Mouse (Mus musculus): ENCODE results near the gene Cd9. TPM values are rescaled to one million over a fixed set of nuclear protein-coding genes. Genes with fewer than 3 reads are reported as not detected.

The Cd9 gene
- polyA plus RNA-seq, 1 experiment from 2014 or later: 137 TPM

GRCm38 (mm10) chr6:125471921-125472320 is 22.7 kb downstream of the Cd9 start:
- Histone ChIP-seq H3K4me3 (ENCODE audit: low read length) (no peak overlapping the region), H3K27me3 (replicated peaks; ENCODE audit: control insufficient read depth, insufficient read depth, low read length) (no peaks in the 10 kb centered on the region), H3K9me3 (ENCODE audit: control insufficient read depth, low read length) (no peaks in the 10 kb centered on the region), H3K27ac (ENCODE audit: low read depth, low read length) (no peak overlapping the region), H3K4me1 (ENCODE audit: control insufficient read depth, insufficient read depth, low read depth, low read length) (peaks cover 9% of the 10 kb centered on the region), H3K4me2 (ENCODE audit: low read length) (no peak overlapping the region), H3K36me3 (ENCODE audit: control insufficient read depth, insufficient read depth, low read length) (no peaks in the 10 kb centered on the region), H3K9ac (ENCODE audit: low read depth, low read length) (no peak overlapping the region)
- WGBS: 38% methylated on average over 4 of the region's 4 CpGs
- no peak for ATAC-seq

GRCm38 (mm10) chr6:125471326-125471725 is 23.3 kb downstream of the Cd9 start:
- Histone ChIP-seq H3K4me3 (ENCODE audit: low read length) (no peak overlapping the region), H3K9me3 (ENCODE audit: control insufficient read depth, low read length) (no peaks in the 10 kb centered on the region), H3K27ac (ENCODE audit: low read depth, low read length) (no peak overlapping the region), H3K4me2 (ENCODE audit: low read length) (no peak overlapping the region), H3K36me3 (ENCODE audit: control insufficient read depth, insufficient read depth, low read length) (no peaks in the 10 kb centered on the region), H3K9ac (ENCODE audit: low read depth, low read length) (no peak overlapping the region), H3K4me1 (ENCODE audit: control insufficient read depth, insufficient read depth, low read depth, low read length) (peaks cover 9% of the 10 kb centered on the region), H3K27me3 (replicated peaks; ENCODE audit: control insufficient read depth, insufficient read depth, low read length) (no peaks in the 10 kb centered on the region)
- 80% methylated on average over 7 of the region's 7 CpGs for WGBS
- ATAC-seq: no peak

DNA sequence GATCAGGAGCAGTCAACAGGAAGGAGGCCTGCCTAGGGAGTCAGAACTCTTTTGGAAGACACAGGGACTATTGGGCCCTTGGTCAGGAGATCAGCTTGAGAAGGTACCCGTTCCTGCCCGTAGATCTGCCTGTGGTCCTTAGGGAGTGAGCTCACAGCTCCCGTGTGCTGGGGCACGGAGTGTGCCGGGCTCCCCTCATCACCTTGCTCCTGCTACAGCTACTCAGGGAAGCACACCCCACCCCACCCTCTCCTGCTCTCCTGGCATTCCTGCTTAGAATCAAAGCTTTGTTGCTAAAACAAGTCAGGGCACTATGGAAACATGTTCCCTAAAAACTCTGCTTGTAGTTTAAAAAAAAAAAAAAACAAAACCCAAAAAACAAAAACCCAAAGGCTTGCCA is 24.0 kb downstream of the Cd9 start:
- H3K9ac ChIP-seq (ENCODE audit: low read depth, low read length): no peak overlapping the region
- no peaks in the 10 kb centered on the region for H3K9me3 ChIP-seq (ENCODE audit: control insufficient read depth, low read length)
- H3K4me3 ChIP-seq (ENCODE audit: low read length): no peak overlapping the region
- 95% methylated on average over 5 of the region's 5 CpGs for WGBS
- H3K4me2 ChIP-seq (ENCODE audit: low read length): no peak overlapping the region
- no peaks in the 10 kb centered on the region for H3K36me3 ChIP-seq (ENCODE audit: control insufficient read depth, insufficient read depth, low read length)
- peaks cover 7% of the 10 kb centered on the region for H3K4me1 ChIP-seq (ENCODE audit: control insufficient read depth, insufficient read depth, low read depth, low read length)
- H3K27ac ChIP-seq (ENCODE audit: low read depth, low read length): no peak overlapping the region
- no peak for ATAC-seq
- no peaks in the 10 kb centered on the region for H3K27me3 ChIP-seq (replicated peaks; ENCODE audit: control insufficient read depth, insufficient read depth, low read length)

DNA sequence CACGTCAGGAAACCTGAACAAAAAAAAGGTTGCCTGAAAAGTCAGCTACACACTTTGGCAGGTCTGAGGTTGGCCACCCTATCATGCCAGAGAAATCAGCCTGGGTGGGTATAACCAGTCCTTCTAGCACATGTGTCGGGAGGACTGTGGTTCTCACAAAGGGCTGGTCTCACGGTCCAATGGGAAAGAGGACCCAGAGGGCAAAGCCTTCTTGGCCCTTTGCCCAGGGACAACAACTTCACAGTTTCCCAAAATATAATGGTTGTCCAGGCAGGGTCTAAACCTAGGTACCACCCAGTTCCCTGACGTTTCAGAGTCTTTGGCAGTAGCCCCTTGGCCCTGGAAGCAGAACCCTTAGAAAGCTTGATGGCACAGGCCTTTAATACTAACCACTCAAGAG is 25.4 kb downstream of the Cd9 start:
- Histone ChIP-seq H3K4me1 (ENCODE audit: control insufficient read depth, insufficient read depth, low read depth, low read length) (peaks cover 7% of the 10 kb centered on the region), H3K4me2 (ENCODE audit: low read length) (no peak overlapping the region), H3K4me3 (ENCODE audit: low read length) (no peak overlapping the region), H3K9ac (ENCODE audit: low read depth, low read length) (no peak overlapping the region), H3K36me3 (ENCODE audit: control insufficient read depth, insufficient read depth, low read length) (no peaks in the 10 kb centered on the region), H3K27me3 (replicated peaks; ENCODE audit: control insufficient read depth, insufficient read depth, low read length) (no peaks in the 10 kb centered on the region), H3K27ac (ENCODE audit: low read depth, low read length) (no peak overlapping the region), H3K9me3 (ENCODE audit: control insufficient read depth, low read length) (no peaks in the 10 kb centered on the region)
- 69% methylated on average over 4 of the region's 4 CpGs for WGBS
- ATAC-seq: no peak

DNA sequence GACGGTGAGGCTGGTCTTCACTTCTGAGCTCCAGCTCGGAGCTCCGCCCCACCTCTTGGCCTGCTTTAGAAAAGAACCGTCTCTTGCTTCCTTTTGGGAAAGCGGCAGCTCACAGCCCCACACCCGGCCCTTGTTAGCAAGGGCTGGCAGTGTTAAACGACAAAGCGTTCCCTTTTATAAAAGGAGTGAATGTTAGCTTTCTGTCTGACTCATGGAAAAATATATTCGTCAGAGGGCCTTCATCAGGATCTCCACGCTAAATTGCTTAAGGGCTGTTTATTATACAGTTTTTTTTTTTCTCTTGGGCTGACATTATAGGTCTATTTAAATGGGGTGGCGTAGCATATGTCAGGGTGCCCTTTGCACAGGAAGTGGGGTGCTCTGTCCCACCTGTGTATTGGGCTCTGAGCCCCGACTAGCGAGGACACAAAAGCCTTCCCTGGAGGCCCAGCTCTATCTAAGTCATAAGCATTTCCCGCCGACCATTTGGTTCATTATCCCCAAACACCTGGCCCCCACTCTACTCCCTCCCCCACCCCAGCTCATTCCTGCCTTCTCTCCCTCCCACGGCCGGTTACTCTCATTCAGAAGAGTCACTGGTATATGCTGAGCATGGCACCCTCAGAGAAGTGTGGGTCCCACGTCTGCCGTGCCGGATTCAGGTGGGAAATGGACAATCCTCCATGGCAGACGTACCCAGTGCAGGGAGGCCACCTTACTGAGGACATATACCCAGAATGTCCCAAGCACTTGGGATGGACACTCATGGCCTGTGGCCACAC is 26.2 kb downstream of the Cd9 start:
- Histone ChIP-seq H3K4me2 (ENCODE audit: low read length) (no peak overlapping the region), H3K27ac (ENCODE audit: low read depth, low read length) (peak overlapping the region; percentile 72)

DNA sequence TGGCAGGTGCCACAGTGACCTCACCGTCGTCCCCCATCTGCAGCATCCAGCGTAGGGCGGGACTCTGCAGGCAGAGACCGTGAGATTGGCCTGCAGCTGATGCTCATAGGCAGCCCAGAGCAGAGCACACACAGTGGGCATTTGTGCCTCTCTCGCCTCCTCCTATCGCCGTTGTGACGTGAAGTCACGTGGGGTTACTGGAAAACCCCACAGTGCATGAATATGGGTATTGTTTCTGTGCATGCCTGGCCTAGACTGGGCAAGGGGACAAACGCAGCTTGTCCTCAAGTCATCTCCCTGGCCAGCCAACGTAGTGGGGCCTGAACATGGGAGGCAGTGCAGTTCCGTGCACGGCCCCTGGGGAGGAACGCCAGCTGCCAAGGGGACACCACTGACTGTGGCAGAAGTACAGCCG is 27.3 kb downstream of the Cd9 start:
- H3K9me3 ChIP-seq (ENCODE audit: control insufficient read depth, low read length): no peaks in the 10 kb centered on the region
- peak; percentile 95 for ATAC-seq
- H3K4me1 ChIP-seq (ENCODE audit: control insufficient read depth, insufficient read depth, low read depth, low read length): peaks cover 7% of the 10 kb centered on the region
- H3K27ac ChIP-seq (ENCODE audit: low read depth, low read length): peak overlapping the region; percentile 72
- no peaks in the 10 kb centered on the region for H3K36me3 ChIP-seq (ENCODE audit: control insufficient read depth, insufficient read depth, low read length)
- no peak overlapping the region for H3K9ac ChIP-seq (ENCODE audit: low read depth, low read length)
- H3K4me2 ChIP-seq (ENCODE audit: low read length): no peak overlapping the region
- H3K27me3 ChIP-seq (replicated peaks; ENCODE audit: control insufficient read depth, insufficient read depth, low read length): no peaks in the 10 kb centered on the region
- 33% methylated on average over 16 of the region's 16 CpGs for WGBS
- no peak overlapping the region for H3K4me3 ChIP-seq (ENCODE audit: low read length)

More for the DNA sequence above, 26.2 kb downstream of the Cd9 start:
- Histone ChIP-seq H3K36me3 (ENCODE audit: control insufficient read depth, insufficient read depth, low read length) (no peaks in the 10 kb centered on the region), H3K27me3 (replicated peaks; ENCODE audit: control insufficient read depth, insufficient read depth, low read length) (no peaks in the 10 kb centered on the region), H3K4me1 (ENCODE audit: control insufficient read depth, insufficient read depth, low read depth, low read length) (peaks cover 7% of the 10 kb centered on the region), H3K9me3 (ENCODE audit: control insufficient read depth, low read length) (no peaks in the 10 kb centered on the region), H3K9ac (ENCODE audit: low read depth, low read length) (peak overlapping the region; percentile 41; the same call in 1 of the 2 replicates), H3K4me3 (ENCODE audit: low read length) (no peak overlapping the region)
- ATAC-seq: no peak
- WGBS: 47% methylated on average over 21 of the region's 21 CpGs

DNA sequence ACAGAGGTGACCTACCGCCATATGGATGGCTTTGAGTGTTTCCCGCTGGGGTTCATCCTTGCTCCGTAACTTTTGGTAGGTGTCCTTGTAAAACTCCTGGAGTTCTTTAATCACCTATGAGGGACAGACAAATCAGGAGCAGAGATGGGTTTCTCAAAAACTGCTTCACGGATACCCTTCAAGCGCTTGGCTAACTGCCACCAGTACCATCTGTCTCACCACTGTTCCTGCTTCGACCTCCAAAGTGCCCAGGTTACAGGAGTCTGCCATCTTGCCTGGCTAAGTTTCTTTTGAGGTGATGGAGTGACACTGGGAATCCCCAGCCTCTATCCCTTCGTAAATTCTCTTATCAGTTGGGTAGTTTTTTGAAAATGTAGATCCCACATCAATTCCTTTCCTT is 32.3 kb downstream of the Cd9 start:
- 84% methylated on average over 7 of the region's 7 CpGs for WGBS

DNA sequence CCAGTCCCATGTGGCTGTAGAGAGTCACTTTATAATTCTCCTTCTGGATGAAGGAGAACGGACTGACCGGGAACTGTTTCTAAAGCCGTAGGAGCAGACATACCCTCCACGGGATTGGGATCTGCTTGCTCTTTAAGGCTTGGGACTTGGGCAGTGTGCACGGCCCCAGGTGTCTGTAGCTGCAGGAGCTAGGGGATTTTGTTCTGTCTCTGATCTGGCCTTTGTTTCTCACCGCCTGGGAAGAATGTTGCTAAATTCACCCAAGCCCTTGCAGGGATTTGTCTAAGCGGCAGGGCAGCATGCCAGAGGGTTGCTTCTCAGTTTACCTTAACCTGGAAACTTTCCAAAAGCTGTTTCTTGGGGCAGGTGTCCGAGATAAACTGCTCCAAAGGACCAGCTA is 32.8 kb downstream of the Cd9 start:
- Histone ChIP-seq H3K36me3 (ENCODE audit: control insufficient read depth, insufficient read depth, low read length) (no peaks in the 10 kb centered on the region), H3K27ac (ENCODE audit: low read depth, low read length) (no peak overlapping the region), H3K27me3 (replicated peaks; ENCODE audit: control insufficient read depth, insufficient read depth, low read length) (no peaks in the 10 kb centered on the region), H3K4me3 (ENCODE audit: low read length) (no peak overlapping the region), H3K4me2 (ENCODE audit: low read length) (no peak overlapping the region), H3K4me1 (ENCODE audit: control insufficient read depth, insufficient read depth, low read depth, low read length) (no peaks in the 10 kb centered on the region), H3K9me3 (ENCODE audit: control insufficient read depth, low read length) (no peaks in the 10 kb centered on the region), H3K9ac (ENCODE audit: low read depth, low read length) (no peak overlapping the region)
- 73% methylated on average over 8 of the region's 8 CpGs for WGBS
- ATAC-seq: no peak

More for the DNA sequence above, 32.3 kb downstream of the Cd9 start:
- ATAC-seq: no peak
- Histone ChIP-seq H3K4me1 (ENCODE audit: control insufficient read depth, insufficient read depth, low read depth, low read length) (no peaks in the 10 kb centered on the region), H3K9ac (ENCODE audit: low read depth, low read length) (no peak overlapping the region), H3K27ac (ENCODE audit: low read depth, low read length) (no peak overlapping the region), H3K9me3 (ENCODE audit: control insufficient read depth, low read length) (no peaks in the 10 kb centered on the region), H3K36me3 (ENCODE audit: control insufficient read depth, insufficient read depth, low read length) (no peaks in the 10 kb centered on the region), H3K27me3 (replicated peaks; ENCODE audit: control insufficient read depth, insufficient read depth, low read length) (no peaks in the 10 kb centered on the region), H3K4me2 (ENCODE audit: low read length) (no peak overlapping the region), H3K4me3 (ENCODE audit: low read length) (no peak overlapping the region)

GRCm38 (mm10) chr6:125461325-125461724 is 33.3 kb downstream of the Cd9 start:
- no peak overlapping the region for H3K27ac ChIP-seq (ENCODE audit: low read depth, low read length)
- H3K4me3 ChIP-seq (ENCODE audit: low read length): no peak overlapping the region
- H3K36me3 ChIP-seq (ENCODE audit: control insufficient read depth, insufficient read depth, low read length): no peaks in the 10 kb centered on the region
- H3K4me2 ChIP-seq (ENCODE audit: low read length): no peak overlapping the region
- H3K27me3 ChIP-seq (replicated peaks; ENCODE audit: control insufficient read depth, insufficient read depth, low read length): no peaks in the 10 kb centered on the region
- WGBS: 89% methylated on average over 7 of the region's 7 CpGs
- ATAC-seq: no peak
- H3K4me1 ChIP-seq (ENCODE audit: control insufficient read depth, insufficient read depth, low read depth, low read length): no peaks in the 10 kb centered on the region
- no peak overlapping the region for H3K9ac ChIP-seq (ENCODE audit: low read depth, low read length)
- H3K9me3 ChIP-seq (ENCODE audit: control insufficient read depth, low read length): no peaks in the 10 kb centered on the region
